Mouse (Mus musculus): ENCODE measurements at regions not wholly inside any gene's neighbourhood (a gene's known extent, or its start where the extent isn't known, plus 50 kb on each side); places are given as distances from the start of the nearest gene placed in this dataset.
"Not testable (repeated sequence)": the region's sequence is repeated elsewhere in the genome, so short reads cannot be mapped to it uniquely, and the experiment has no call there.

GRCm38 (mm10) chr3:40408921-40409488, 122.1 kb upstream of the Intu start:
- no peak for DNase-seq

GRCm38 (mm10) chr3:40410749-40411310, 120.3 kb upstream of the Intu start:
- no peak for DNase-seq

GRCm38 (mm10) chr3:40425183-40425844, 105.8 kb upstream of the Intu start:
- DNase-seq: not testable (repeated sequence)

DNA sequence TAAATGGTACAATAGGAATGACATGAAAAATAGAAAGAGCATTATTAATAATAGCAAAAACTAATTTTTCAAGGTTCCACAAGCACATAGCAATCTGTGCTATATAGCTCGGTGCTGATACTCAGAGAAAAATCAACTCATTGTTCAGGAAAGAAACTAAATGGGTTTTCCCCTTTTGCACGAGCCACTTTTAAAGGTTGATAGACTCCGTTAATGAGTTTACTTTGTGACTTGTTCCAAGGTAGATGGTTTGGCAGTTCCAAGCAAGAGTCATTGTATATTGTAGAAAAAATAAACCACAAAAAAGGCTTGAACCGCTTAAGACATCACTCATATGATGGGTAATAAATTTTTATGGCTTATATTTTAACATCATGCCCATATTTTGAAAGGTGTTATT, 105.0 kb upstream of the Intu start:
- no peak for DNase-seq

DNA sequence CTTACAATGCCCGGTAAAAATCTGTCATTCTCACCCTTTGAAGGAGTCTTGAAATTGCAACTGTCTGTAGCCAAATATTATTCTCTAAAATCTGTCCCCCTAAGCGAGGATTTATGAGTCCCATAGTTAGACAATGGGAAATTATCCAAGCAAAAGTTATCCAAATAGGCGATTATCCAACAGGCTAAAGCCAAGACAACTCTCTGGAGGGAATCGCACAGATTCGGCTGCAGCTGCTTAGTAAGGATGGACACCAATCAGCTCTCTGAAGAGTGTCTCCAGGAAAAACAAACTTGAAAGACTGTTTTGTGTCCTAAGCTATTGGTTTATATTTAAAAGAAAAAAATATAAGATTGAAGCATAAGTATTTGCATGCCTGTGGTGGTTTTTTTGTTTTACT, 103.1 kb upstream of the Intu start:
- DNase-seq: no peak

GRCm38 (mm10) chr3:40438251-40438650, 92.8 kb upstream of the Intu start:
- DNase-seq: no peak

DNA sequence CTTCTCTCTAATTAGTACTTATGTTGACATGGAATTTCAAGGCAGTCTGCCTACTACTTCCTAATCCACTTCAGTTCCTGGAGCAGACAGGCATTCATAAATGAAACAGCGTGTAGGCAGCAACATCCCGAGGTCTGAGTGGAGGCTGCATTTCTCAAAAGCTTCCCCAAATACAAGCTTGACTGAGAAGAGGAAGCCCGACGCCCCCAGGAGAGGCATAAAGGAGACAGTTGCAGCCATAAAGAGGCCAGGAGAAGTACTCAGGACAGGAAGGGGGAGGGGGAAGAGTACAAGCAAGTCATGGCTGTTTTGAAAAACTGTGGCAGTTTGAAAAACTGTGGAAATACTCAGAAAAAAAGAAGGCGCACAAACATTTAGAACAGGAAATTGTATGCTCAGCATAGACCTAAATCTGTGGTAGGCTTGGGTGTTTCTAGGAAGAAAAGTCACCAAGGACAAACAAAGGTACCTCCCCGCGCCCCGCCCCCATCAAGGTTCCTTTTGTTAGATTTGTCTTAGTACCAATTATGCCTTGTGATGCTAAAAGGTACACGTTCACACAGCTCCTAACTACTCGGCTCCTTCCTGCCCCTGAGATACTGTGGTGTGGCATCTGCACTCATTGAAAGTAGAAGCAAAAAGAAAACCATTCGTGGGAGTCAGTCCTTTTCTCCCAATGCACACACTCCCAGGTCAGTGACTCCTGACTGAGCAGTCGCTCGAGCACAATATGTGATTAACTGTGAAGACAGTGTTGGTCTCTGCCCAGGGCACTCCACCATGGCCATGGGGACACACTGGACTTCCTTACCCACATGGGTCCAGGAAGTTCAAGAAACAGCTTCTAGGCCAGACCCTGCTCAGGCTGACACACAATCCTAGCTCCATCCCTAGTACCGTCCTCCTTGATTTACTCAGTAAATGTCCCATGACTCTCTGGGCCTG, 89.7 kb upstream of the Intu start:
- no peak for DNase-seq

- peak; percentile 30 for DNase-seq
Measured at GRCm38 (mm10) chr3:40443788-40444595, 87.1 kb upstream of the Intu start.

DNA sequence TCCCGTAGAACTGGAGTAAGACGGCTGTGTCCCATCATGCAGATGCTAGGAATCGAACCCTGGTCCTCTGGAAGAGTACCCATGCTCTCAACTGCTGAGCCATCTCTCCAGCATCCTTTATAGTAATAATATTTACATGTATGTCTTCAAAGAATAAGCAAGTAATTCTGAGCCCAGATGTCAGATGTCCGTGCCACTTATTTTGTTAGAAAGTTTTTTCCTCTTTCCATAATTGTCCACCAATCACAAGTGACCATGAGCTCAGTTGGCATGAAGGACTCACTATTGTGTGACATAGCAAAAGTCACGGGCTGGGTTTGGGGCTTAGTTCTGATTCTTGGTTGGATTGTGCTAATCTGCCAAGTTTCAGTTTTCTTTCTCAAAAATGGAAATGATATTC, 78.1 kb upstream of the Intu start:
- no peak for DNase-seq

DNA sequence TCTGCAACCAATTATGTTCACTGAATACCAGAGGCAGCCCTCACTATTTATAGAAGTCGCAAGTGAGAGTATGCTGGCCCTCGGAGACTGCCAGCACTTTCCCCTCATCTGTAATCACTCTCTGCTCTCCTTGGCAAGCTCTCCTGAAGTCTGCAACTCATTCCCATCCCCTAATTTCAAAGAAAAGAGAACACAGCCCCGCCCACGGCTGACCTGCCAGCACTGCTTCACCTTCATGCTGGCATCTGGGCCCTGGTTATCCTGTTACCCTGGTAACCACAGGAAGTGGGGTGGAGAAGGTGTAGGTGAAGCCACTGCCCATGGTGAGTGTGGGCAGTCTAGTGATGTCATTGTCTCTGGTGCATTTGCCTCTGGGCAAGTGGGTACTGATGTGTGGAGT, 77.5 kb upstream of the Intu start:
- DNase-seq: no peak

DNA sequence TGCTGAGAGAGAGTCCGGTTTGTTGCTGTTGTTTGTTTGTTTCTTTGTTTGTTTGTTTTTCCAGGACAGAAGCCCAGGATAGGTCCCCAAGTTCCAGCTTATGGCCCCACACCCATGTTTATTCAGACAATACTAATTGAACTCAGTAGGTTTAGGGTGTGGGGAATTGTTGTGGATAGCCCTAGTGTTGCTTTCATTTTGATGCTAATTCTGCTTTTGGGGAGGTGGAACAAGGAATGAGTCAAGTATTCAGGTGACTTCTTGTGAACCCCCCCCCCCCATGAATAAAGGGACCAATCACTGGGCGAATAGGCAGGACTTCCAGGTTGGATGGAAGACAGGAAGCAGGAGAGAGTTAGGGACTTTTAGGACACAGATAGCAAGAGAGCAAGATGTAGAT, 75.0 kb upstream of the Intu start:
- no peak for DNase-seq

DNA sequence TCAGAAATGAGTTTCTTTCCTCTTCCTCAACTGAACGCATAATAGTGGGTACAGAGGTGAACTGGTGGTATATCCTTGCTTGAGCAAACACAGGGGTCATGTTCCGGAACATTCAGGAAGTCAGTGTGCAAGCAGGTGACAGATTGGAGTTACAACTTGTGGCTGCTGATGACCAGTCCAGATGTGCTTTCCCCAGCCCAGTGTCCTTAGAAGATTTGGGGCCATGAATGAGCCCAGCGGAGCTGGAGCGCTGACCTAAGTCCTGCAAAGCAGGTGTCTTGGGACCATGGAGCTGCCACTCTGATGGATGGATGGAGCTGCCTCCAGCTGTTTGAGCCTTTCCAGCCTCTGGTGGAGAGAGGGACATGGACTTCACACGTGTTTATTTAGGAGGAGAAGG, 72.6 kb upstream of the Intu start:
- DNase-seq: no peak

DNA sequence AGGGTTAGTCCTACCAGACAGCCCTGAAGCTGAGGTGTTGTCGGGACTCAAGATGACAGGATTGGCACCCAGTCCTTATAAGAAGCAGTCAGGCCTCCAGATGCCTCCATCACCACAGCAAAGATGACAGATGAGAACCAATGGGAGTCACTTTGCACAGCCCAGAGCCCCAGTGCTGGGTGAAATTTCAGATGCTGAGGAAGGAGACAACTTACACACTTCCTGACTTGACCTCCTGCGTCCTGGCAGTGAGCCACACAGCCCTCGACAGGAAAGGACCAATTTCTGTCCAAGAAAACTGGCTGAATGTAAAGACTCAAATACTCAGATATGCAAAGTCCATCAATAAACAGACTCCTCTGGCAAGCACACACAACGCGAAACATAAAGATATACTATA, 67.6 kb upstream of the Intu start:
- DNase-seq: no peak

GRCm38 (mm10) chr3:40470101-40470500, 61.0 kb upstream of the Intu start:
- no peak for DNase-seq

- no peak for DNase-seq
Measured at GRCm38 (mm10) chr3:40472766-40473165, 58.3 kb upstream of the Intu start.

GRCm38 (mm10) chr3:40480258-40480951, 50.7 kb upstream of the Intu start:
- DNase-seq: no peak

Measured in cerebellum, adult 9-10 months (tissue).